Mouse (Mus musculus) telencephalon, adult 2 months (tissue): ENCODE results near the gene Nlrp4c.
"Not testable (repeated sequence)": the region's sequence is repeated elsewhere in the genome, so short reads cannot be mapped to it uniquely, and the experiment has no call there.

Experiments
- DNase-seq: peaks from one replicate; pipeline ENCODE4 v3.0.0-alpha.2; 2011; ENCODE audit warnings: low read depth, low spot score

Nlrp4c gene

DNA sequence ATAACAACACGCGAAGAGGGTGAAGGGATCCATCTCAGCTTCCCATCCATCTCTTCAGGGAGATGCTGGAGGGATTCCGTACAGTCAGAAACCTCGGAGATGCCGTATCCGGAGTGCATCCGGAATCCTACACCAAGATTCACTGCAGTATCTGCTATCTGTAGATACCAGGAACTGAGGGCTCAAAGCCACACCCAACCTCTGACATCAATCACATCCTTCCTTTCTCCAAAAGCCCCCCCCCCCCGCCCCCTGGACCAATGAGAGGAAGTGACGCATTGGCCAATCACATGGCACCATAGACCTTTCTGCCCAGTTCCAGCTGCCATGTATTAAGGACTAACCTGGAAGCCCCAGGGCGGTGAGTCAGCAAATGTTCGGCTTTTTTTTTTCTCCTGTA, at the start of gene Nlrp4c:
Nlrp4c (plus strand) TSS at position 301 of the 400 bp plus-strand sequence.
- no peak for DNase-seq

DNA sequence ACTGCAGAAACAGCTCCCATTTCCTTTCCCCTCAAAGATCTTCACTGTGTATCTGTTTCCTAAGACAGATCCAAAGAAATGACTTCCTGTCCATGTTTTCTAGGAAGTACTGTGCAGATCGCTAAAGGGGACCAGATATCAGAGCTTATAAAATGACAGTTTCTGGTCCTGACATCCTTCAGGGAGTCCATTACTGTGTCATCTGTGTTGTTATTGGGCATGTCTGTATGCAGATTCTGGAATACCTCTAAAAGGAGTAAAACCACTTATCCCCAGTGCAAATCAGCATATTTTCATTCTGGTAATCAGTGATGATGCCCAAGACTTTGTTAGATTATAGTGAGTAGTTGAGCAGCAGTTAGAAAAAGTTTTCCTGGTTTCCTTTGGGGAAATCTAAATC, 34.1 kb upstream of the Nlrp4c start, which contains the start of gene Vmn1r65:
Vmn1r65 (minus strand) TSS at position 101 of the 400 bp plus-strand sequence.
- no peak for DNase-seq

DNA sequence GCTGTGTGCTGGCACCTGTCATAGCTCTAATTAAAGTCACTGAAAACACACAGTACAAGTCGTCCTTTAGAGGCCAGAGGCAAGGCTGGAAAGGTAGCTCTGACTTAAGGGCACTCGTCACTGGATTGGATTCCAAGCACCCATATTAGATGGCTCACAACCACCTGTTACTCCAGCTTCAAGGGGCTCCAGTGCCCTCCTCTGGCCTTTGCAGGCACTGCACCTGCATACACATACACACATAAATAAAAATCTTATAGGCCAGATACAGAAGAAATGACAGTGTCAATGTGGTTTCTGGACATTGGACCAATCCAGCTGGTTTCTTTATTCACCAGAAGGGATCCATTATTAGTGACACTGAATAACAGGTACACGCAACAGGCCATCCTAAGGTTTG, 74.5 kb downstream of the Nlrp4c start:
- DNase-seq: no peak

DNA sequence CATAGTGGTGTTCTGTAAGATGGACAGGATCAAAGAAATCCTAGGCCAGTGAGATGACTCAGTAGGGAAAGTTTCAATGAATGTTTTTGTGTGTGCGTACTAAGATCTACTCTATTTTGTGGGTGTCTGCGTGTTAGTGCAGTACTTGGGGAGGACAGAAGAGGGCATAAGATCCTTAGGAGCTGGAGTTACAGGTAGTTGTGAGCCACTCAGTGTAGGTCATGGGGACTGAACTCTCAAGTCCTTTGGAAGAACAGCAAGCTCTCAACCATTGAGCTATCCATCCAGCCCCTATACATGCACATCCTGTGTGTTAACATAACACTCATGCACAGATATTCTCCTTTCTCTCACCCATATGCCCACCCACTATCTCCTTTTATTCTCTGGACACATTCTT, 75.1 kb downstream of the Nlrp4c start:
- DNase-seq: not testable (repeated sequence)

DNA sequence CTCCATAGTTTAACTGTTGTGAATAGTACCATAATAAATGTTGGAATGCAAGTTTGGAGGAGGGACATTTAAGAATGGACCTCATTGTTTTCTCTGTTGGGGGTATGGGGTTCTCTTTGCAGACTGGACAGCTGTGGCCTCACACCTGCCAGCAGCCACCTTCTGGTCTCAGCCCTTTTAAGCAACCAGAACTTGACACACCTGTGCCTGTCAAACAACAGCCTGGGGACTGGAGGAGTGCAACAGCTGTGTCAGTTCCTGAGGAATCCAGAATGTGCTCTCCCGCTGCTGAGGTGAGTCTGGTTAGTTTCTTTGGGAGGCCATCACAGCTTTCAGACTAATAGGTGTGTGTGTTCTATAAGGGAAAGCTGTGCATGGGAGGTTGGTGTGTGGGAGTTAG, 76.2 kb downstream of the Nlrp4c start:
- not testable (repeated sequence) for DNase-seq

DNA sequence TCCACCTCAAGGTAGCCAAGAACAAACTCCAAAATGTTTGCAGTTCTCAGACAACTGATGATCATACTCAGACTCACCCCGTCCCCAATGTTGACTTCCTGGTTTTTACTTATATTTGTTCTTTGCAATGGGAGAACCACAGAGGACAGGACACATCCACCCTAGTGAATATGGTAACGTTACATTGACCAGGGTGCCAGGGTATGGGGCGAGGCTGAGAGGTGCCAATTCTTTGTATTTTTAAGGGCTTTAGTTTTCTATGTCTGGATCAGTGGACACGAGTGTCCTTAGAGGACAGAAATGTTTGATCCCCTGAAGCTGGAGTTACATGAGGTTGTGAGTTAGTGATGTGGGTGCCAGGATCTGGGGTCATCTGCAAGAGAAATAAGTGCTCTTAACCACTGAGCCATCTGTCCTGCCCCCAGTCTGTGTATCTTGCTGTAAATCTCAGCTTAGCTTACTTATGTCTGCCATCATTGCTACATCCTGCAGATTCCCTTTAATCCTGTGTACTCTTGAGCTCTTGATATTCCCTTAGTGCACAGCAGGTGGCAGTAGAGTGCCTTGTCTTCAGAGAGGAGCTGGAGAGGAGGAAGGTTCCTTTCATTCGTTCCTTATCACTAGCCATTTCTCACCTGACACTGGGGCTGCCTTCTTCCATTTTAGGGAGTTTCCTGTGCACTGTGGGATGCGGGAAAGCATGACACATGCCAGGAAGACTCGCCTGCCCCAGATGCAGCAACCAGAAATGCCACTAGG, 81.9 kb downstream of the Nlrp4c start:
- peak; percentile 74 for DNase-seq

DNA sequence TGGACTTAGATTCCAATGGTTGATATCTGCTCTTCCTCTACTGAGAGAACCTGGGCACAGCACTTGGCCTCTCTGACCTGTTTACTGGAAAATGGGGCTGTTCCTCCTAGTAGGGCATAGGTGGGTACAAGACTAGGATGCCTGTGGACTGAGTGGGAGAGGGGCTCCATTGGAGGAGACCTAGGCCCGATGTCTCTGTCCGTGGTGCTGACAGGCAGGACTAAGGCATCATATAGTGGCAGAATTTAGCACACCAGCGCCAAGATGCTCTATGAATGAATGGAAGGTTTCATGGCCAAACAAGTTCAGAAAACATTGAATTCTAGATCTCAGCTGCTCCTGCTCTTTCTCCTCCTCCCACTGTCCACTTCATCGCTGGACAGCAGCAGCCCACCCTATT, 85.4 kb downstream of the Nlrp4c start:
- DNase-seq: no peak

DNA sequence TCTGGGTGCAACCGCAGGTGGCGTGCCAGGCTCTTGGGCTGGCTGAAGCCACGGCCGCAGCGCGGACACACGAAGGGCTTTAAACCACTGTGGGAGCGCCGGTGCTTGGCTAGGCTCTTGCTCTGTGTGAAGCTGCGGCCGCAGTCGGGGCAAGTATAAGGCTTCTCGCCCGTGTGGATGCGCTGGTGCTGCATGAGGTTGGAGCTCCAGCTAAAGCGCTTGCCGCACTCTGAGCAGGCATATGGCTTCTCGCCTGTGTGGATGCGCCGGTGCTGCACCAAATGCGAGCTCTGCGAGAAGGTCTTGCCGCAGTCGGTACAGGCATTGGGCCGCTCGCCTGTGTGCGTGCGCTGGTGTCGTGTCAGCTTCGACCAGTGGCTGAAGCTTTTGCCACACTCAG, 87.7 kb downstream of the Nlrp4c start:
- no peak for DNase-seq

DNA sequence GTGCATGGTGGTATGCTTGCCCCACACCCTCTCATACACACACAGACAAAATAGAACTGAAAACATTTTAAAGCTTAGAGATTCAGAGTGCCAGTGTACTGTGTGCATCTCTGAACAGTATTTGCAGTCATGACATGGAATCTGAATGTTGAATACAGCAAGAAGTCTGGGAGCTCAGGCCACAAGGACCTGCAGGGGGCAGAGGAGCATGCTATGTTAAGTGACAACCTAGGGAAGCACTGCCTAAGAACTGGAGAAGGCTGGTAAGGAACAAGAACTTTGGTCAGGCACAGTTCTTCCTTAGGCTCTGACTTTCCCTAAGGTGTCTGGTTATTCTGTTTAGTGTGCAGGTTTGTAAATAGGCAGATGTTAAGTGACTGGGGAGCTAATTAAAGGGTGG, 91.5 kb downstream of the Nlrp4c start:
- no peak for DNase-seq

DNA sequence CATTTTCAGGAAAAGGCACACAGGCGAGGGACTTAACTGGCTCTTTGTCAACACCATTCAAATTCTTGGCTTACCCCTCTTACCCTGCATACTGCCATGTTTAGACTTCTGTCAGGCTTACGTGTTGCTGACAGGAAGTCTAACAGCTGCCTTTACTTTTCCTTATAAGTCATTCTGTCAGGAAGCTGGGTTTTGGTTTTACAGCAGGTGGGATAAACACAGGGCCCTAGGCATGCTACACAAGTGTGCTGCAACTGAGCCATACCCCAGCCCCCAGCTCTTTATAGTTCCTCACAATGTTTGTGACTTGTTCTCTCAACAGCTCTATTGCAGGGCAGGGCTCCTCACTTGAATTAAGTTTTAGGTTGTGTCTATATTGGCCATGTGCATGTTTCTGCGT, 94.3 kb downstream of the Nlrp4c start:
- DNase-seq: no peak

DNA sequence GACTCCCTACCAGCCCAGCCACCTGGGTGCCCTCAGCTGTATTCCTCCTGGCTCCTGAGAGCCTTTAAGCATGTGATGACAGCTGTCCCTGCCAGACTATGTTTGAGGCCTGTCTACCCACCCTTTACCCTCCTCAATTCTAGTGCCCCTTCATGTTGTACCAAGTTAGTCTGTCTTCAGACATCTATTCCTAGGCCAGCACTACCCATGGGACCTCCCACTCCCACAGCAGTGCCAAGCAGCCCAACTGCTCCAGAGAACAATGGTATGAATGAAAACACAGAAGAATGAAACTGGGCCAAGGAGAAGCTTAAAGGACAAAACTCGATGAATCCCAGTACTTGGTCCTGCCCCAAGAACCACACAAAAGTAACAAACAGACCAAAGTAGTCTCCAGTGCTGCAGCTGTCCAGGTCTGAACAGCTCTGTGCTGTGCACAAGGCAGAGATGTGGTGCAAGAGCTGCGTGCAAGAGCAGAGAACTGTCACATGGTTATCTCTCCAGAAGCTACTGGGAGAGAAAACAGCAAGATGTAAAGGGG, 99.1 kb downstream of the Nlrp4c start:
- peak; percentile 10 for DNase-seq

DNA sequence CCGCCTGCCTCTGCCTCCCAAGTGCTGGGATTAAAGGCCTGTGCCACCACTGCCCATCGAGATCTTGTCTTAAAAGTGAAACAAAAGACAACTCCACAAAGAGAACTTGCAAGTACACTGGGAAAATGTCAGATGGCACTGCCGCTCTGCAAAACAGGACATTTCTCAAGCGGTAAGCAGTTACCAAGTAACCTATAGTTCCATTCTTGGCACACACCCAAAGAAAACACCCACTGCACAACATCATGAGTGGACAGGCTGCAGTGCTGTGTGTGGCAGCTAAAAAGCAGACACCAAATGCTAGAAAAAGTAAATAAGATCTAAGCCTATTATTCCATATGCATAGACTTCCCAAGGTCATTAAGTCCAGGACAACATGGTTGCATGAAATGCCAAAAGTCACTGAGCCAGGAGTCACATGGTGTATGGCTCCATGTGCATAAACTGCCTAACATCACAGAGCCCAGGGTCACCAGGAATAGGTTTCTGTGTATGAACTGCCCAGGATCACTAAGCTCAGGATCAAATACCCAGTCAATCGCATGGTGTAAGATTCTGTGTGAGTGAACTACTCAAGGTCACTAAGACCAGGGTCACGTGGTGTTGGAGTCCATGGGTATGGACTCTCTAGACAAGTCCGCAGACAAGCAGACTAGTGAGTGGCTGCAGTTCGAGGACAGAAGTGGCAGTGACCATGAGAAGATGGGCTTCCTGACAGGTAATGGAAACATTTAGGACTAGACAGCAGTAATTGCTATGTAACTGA, 100.6 kb downstream of the Nlrp4c start:
- no peak for DNase-seq

DNA sequence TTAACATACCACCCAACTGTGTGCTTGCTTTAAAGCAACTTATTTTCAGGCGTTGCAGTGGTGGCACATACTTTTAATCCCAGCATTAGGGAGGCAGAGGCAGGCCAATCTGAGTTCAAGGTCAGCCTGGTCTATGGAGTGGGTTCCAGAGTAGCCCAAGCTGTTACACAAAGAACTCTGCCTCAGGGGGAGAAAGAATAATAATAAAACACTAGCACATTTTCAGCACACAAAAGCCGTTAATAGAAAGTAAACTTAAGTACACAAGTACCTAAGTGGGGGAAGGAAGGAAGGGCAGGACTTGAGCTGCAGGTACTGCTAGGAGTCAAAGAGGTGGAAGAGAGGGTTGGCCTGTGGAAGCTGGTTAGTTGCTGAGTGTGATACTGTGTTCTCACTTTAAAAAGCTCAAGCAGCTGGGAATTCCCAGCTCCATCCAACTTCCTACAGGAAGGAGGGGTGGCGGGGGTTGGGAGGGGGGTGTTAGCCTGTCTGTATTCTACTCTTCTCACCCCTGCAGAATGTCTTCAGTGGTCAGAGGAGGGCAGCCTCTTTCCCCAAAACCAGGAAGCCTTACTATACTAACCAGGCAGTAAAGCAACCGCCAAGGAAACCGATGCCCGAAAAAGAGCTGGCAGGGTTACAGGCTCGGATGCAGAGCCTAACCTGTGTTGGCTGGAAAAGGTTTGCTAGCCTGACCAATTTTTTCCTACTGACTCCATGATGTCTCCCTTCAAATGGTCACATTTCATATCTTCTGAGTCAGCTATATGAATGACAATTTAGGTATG, 101.4 kb downstream of the Nlrp4c start:
- DNase-seq: no peak

DNA sequence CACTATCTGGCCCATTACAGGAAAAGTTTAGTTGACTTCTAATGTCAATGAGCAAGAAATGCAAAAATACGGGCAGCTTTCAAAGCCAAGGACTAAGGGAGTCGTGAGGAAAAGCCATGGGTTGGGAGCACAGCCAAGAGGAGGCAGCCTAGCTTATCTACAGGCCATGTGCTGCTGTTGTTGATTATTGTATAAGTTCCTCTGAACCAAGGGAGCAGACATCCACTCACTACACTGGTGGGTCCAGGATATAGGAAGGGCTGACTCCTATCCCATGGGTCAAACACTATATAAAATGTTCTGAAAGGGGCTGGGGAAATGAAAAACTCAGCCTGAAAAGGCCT, 102.0 kb downstream of the Nlrp4c start:
- DNase-seq: no peak

DNA sequence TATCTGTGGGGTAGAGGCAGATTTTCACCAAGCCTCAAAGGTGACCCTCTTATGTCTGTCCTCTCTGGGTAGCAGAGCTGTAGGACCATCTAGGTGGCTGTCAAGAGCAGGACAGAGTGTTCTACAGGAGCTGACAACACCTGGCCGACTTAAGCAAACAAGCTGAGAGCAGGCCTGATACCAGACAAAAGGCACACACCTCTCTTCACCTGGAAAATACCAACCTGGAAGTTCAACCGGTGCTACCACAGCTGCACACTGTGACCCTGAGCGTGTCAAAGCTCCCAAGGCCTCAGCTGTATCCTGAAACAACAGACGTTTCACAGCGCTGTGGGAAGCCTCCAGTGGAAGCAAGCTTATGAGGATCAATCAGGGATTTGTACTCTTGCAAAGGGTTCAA, 102.7 kb downstream of the Nlrp4c start:
- DNase-seq: no peak

DNA sequence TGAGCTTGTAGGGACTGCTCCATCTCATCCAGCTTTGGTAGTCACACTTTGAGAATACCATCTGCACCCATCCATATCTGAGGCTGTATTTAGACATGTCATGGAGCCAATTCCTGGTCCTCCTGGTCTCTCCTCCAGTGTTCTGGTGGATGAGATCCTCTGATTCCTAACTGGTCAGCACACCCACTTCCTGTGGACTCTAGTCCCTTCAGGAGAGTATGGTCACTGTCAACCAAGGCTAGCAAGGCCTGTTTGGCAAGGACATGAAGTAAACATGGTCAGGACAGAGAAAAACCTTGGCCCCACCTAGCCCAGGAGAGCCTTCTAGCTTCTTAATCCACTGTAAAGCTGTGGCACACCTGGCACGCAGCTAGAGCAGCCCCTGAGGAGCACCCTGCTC, 106.3 kb downstream of the Nlrp4c start:
- DNase-seq: no peak

DNA sequence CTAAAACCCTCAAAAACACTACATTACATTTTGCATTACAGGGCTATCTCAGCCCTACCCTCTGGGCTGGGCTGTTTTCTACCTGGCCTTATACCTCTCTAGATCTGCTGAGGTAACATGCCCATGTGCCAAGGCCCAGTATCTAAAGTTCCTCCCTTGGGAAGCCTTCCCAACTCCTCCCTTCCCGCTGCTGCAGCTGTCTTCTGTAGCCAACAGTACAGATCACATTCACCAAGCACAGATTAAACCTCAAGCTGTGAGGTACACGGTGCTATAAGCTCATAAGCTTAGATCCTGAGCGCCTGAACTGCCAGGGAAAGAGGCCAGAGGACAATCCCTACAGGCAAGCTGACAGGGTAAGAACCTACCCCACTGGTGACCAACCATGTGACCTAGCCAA, 107.1 kb downstream of the Nlrp4c start:
- DNase-seq: no peak

DNA sequence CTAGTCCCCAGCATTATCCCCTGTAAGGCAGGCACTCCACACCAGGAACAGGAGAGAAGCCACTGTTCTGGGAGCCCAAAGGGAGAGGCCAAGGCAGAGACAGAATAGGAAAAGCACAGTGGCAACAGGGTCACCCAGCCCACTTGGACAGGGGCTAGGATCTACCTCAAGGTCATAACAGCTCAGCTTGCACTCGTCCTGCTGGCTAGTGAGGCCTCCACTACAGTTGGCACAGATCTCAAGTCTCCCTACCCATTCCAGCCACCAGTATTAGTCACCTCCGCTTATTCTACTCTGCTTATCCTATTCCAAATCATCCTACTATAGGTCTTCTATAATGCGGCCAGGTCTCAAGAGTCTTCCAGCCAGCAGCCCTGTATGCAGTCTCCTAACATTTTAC, 108.2 kb downstream of the Nlrp4c start:
- no peak for DNase-seq

DNA sequence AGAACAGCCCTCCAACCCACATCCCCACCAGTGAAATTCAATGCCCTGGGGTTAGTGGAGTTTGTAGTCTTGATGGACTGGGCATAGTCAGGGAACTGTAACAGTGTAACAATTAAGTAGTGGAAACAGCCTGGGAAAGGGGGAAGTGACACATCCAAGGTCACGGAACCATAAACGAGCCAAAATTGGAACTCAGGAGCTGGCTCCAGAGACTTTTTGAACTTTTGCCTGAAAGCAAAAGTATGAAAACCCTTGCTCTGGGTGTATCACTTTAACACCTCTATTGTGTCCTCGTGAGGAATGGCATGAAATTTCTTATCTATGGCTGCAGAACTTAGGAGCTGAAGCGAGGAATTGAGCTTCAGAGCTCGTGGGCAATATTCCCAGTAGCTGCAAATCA, 109.2 kb downstream of the Nlrp4c start:
- DNase-seq: no peak
